Mouse (Mus musculus) liver, embryonic 12.5 days (tissue): Measurements from ENCODE around the gene Atp6v1e1. TPM values are rescaled to one million over a fixed set of nuclear protein-coding genes. Genes with fewer than 3 reads are reported as not detected.
A peak's percentile ranks its signal among the peaks of the same experiment; 100 is the strongest.
"Not testable (repeated sequence)": the region's sequence is repeated elsewhere in the genome, so short reads cannot be mapped to it uniquely, and the experiment has no call there.

Experiments used
- ATAC-seq: fragments of 200-750 bp; cut with Nextera tagmentation; 2 replicates; pipeline ENCODE4 v1.8.0; 2017; ENCODE audit warnings: moderate number of reproducible peaks, mild to moderate bottlenecking, moderate library complexity
- H3K27ac ChIP-seq: fragments of 300-500 bp; sonication (generic); 2 replicates; pipeline ENCODE4 v1.5.1; 2016; ENCODE audit warnings: mild to moderate bottlenecking
- H3K27me3 ChIP-seq: fragments of 300-500 bp; sonication (generic); replicated peaks from 2 replicates; pipeline ENCODE4 v1.6.1; 2016; ENCODE audit warnings: mild to moderate bottlenecking, moderate library complexity
- H3K36me3 ChIP-seq: fragments of 300-500 bp; sonication (generic); 2 replicates; pipeline ENCODE4 v1.6.1; 2016; ENCODE audit warnings: mild to moderate bottlenecking, moderate library complexity
- H3K4me1 ChIP-seq: fragments of 300-500 bp; sonication (generic); 2 replicates; pipeline ENCODE4 v1.6.1; 2016
- H3K4me2 ChIP-seq: fragments of 300-500 bp; sonication (generic); 2 replicates; pipeline ENCODE4 v1.6.1; 2016; ENCODE audit warnings: mild to moderate bottlenecking, moderate library complexity
- H3K4me3 ChIP-seq: fragments of 300-500 bp; sonication (generic); 2 replicates; pipeline ENCODE4 v1.5.1; 2016; ENCODE audit warnings: mild to moderate bottlenecking, moderate library complexity
- H3K9ac ChIP-seq: fragments of 300-500 bp; sonication (generic); 2 replicates; pipeline ENCODE4 v1.6.1; 2016; ENCODE audit warnings: mild to moderate bottlenecking, moderate library complexity
- H3K9me3 ChIP-seq: fragments of 300-500 bp; sonication (generic); replicated peaks from 2 replicates; pipeline ENCODE4 v1.6.1; 2016; ENCODE audit warnings: mild to moderate bottlenecking, moderate library complexity
- WGBS: fragments of 180-500 bp; shearing (Covaris S2); methylation state at CpG from one replicate; pipeline ENCODE4 v1.1.7; 2016; ENCODE audit not compliant: insufficient replicate concordance; 5-methylcytosine and 5-hydroxymethylcytosine counted together
- polyA plus RNA-seq: library from polyadenylated mRNA; unstranded; fragments of >200 nt; fragmentation: Nextera tagmentation; extraction: Ambion mirVana; gene quantifications from 2 replicates; pipeline ENCODE4 v1.2.1, GENCODE M21; 2016

Gene Atp6v1e1
- polyA plus RNA-seq, result 150 and 151 TPM in 2 replicates

GRCm38 (mm10) chr6:120822307-120822928 is at the start of gene Atp6v1e1:
TSS of gene Atp6v1e1 (minus strand) at chr6:120822793.
- H3K9me3 ChIP-seq, result peaks cover 5% of the 10 kb centered on the region; the same call in 1 of the 2 replicates
- no peaks in the 10 kb centered on the region for H3K27me3 ChIP-seq
- peak within 1 kb of the TSS; percentile 86 for H3K9ac ChIP-seq
- peak within 1 kb of the TSS; percentile 95 for H3K27ac ChIP-seq
- peak; percentile 91 for ATAC-seq
- H3K36me3 ChIP-seq, result peaks cover 30% of the 10 kb centered on the region
- H3K4me1 ChIP-seq, result peaks cover 42% of the 10 kb centered on the region
- WGBS, result under 1% methylated on average over 41 of the region's 41 CpGs
- peak within 1 kb of the TSS; percentile 81 for H3K4me3 ChIP-seq
- H3K4me2 ChIP-seq, result peak within 1 kb of the TSS; percentile 83

- H3K9ac ChIP-seq, result no peak overlapping the region
- ATAC-seq, result no peak
- H3K9me3 ChIP-seq, result no peaks in the 10 kb centered on the region
- H3K4me1 ChIP-seq, result peaks cover 16% of the 10 kb centered on the region
- H3K27me3 ChIP-seq, result no peaks in the 10 kb centered on the region
- H3K36me3 ChIP-seq, result peaks cover 78% of the 10 kb centered on the region
- no peak overlapping the region for H3K4me3 ChIP-seq
- 86% methylated on average over 2 of the region's 2 CpGs for WGBS
- no peak overlapping the region for H3K27ac ChIP-seq
- no peak overlapping the region for H3K4me2 ChIP-seq
Measured at GRCm38 (mm10) chr6:120871286-120871685, 48.7 kb upstream of the Atp6v1e1 start.

GRCm38 (mm10) chr6:120868824-120869223 is 46.2 kb upstream of the Atp6v1e1 start:
- no peak for ATAC-seq
- 67% methylated on average over 1 of the region's 1 CpGs for WGBS
- Histone ChIP-seq H3K9me3 (no peaks in the 10 kb centered on the region), H3K27ac (no peak overlapping the region), H3K4me1 (peaks cover 22% of the 10 kb centered on the region), H3K27me3 (no peaks in the 10 kb centered on the region), H3K36me3 (peaks cover 81% of the 10 kb centered on the region), H3K4me2 (no peak overlapping the region), H3K9ac (no peak overlapping the region), H3K4me3 (no peak overlapping the region)

GRCm38 (mm10) chr6:120866051-120866814 is 43.6 kb upstream of the Atp6v1e1 start:
- Histone ChIP-seq H3K9ac (no peak overlapping the region), H3K27ac (no peak overlapping the region), H3K4me3 (no peak overlapping the region), H3K27me3 (no peaks in the 10 kb centered on the region), H3K4me1 (peaks cover 25% of the 10 kb centered on the region), H3K9me3 (no peaks in the 10 kb centered on the region), H3K36me3 (peaks cover 87% of the 10 kb centered on the region), H3K4me2 (no peak overlapping the region)
- no peak for ATAC-seq
- WGBS, result 65% methylated on average over 9 of the region's 9 CpGs

- ATAC-seq, result no peak
- Histone ChIP-seq H3K36me3 (peaks cover 87% of the 10 kb centered on the region), H3K4me2 (no peak overlapping the region), H3K27me3 (no peaks in the 10 kb centered on the region), H3K9me3 (no peaks in the 10 kb centered on the region), H3K4me1 (peaks cover 68% of the 10 kb centered on the region), H3K27ac (no peak overlapping the region), H3K9ac (no peak overlapping the region), H3K4me3 (no peak overlapping the region)
- WGBS, result 90% methylated on average over 3 of the region's 3 CpGs
Measured at GRCm38 (mm10) chr6:120860079-120860478, 37.5 kb upstream of the Atp6v1e1 start.

GRCm38 (mm10) chr6:120858217-120858711 is 35.7 kb upstream of the Atp6v1e1 start:
- Histone ChIP-seq H3K9me3 (no peaks in the 10 kb centered on the region), H3K4me2 (no peak overlapping the region; the same call in 1 of the 2 replicates), H3K4me1 (peaks cover 82% of the 10 kb centered on the region), H3K27ac (peak overlapping the region; percentile 70), H3K27me3 (no peaks in the 10 kb centered on the region), H3K36me3 (peaks cover 80% of the 10 kb centered on the region), H3K4me3 (no peak overlapping the region), H3K9ac (peak overlapping the region; percentile 13; the same call in 1 of the 2 replicates)
- 65% methylated on average over 8 of the region's 8 CpGs for WGBS
- peak; percentile 44; the same call in 1 of the 2 replicates for ATAC-seq

- ATAC-seq, result peak; percentile 91
- no peak overlapping the region for H3K4me3 ChIP-seq
- WGBS, result 22% methylated on average over 10 of the region's 10 CpGs
- H3K9me3 ChIP-seq, result no peaks in the 10 kb centered on the region
- H3K27ac ChIP-seq, result peak overlapping the region; percentile 84
- H3K4me1 ChIP-seq, result peaks cover 65% of the 10 kb centered on the region
- H3K36me3 ChIP-seq, result peaks cover 79% of the 10 kb centered on the region
- peak overlapping the region; percentile 22 for H3K9ac ChIP-seq
- peak overlapping the region; percentile 53 for H3K4me2 ChIP-seq
- H3K27me3 ChIP-seq, result no peaks in the 10 kb centered on the region
Measured at GRCm38 (mm10) chr6:120854413-120854812, 31.8 kb upstream of the Atp6v1e1 start.

GRCm38 (mm10) chr6:120850720-120851119 is 28.1 kb upstream of the Atp6v1e1 start:
- peaks cover 34% of the 10 kb centered on the region for H3K4me1 ChIP-seq
- H3K27me3 ChIP-seq, H3K4me2 ChIP-seq, H3K9me3 ChIP-seq, H3K9ac ChIP-seq, H3K27ac ChIP-seq, ATAC-seq, H3K4me3 ChIP-seq: not testable (repeated sequence)
- H3K36me3 ChIP-seq, result peaks cover 74% of the 10 kb centered on the region

- WGBS, result 54% methylated on average over 5 of the region's 5 CpGs
- H3K4me1 ChIP-seq, result peaks cover 77% of the 10 kb centered on the region
- ATAC-seq, result peak; percentile 61
- no peaks in the 10 kb centered on the region for H3K27me3 ChIP-seq
- peak overlapping the region; percentile 78 for H3K27ac ChIP-seq
- H3K4me3 ChIP-seq, result peak overlapping the region; percentile 10; the same call in 1 of the 2 replicates
- no peaks in the 10 kb centered on the region for H3K9me3 ChIP-seq
- peaks cover 44% of the 10 kb centered on the region for H3K36me3 ChIP-seq
- 0 out of 2 replicates have a peak overlapping the region, but pooled peaks have one; percentile 50 for H3K9ac ChIP-seq
- peak overlapping the region; percentile 44 for H3K4me2 ChIP-seq
Measured at GRCm38 (mm10) chr6:120841754-120842153, 19.2 kb upstream of the Atp6v1e1 start.

- Histone ChIP-seq H3K27ac (peak overlapping the region; percentile 43), H3K4me2 (no peak overlapping the region), H3K4me1 (peaks cover 75% of the 10 kb centered on the region), H3K9me3 (no peaks in the 10 kb centered on the region), H3K4me3 (no peak overlapping the region), H3K27me3 (no peaks in the 10 kb centered on the region), H3K9ac (no peak overlapping the region), H3K36me3 (peaks cover 41% of the 10 kb centered on the region)
- WGBS, result 92% methylated on average over 7 of the region's 7 CpGs
- ATAC-seq, result no peak
Measured at GRCm38 (mm10) chr6:120840258-120840657, 17.7 kb upstream of the Atp6v1e1 start.

GRCm38 (mm10) chr6:120837152-120837530 is 14.5 kb upstream of the Atp6v1e1 start:
- 42% methylated on average over 1 of the region's 1 CpGs for WGBS
- Histone ChIP-seq H3K27ac (peak overlapping the region; percentile 97), H3K4me2 (peak overlapping the region; percentile 74), H3K4me3 (peak overlapping the region; percentile 85), H3K4me1 (peaks cover 75% of the 10 kb centered on the region), H3K36me3 (peaks cover 26% of the 10 kb centered on the region), H3K9me3 (no peaks in the 10 kb centered on the region), H3K27me3 (no peaks in the 10 kb centered on the region), H3K9ac (peak overlapping the region; percentile 98)
- no peak for ATAC-seq
